Mouse (Mus musculus): ENCODE results near the gene Adam12.

DNA sequence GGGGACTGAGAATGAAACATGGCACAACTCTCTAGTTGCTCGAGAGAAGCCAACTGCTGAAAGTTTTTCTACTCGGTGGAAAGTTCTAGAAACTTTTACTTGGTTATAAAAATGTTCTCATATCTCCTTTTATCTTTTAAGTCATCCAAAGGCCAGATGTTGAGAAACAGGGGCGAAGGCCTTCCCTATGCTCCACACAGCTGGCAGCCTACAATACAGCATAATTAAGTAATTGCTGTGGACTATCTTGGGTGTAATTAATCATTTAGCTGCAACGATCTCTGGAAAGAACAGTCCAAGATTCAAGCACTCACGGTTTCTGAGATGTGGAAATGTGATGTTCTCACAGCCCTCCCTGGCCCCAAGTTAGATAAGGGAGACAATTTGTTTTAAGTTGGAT lies 243.6 kb downstream of the Adam12 start:
- no peak for TF ChIP-seq POLR2A (IDR thresholded peaks at IDR 0.05; ENCODE audit: borderline replicate concordance, insufficient read depth, low read length)
- TF ChIP-seq CTCF (IDR thresholded peaks at IDR 0.05; ENCODE audit: borderline replicate concordance, insufficient read depth, low read depth, low read length), result no peak

Data from cerebellum, adult 2 months (tissue).